Mouse (Mus musculus) cortical plate, adult 2 months (tissue): ENCODE results near the gene Bud13. TPM values are rescaled to one million over a fixed set of nuclear protein-coding genes. Genes with fewer than 3 reads are reported as not detected.

ENCODE experiments used
- H3K27ac ChIP-seq: fragments of 200-500 bp; 2 replicates; pipeline ENCODE4 v1.5.1; 2012; ENCODE audit warnings: low read length, control low read depth, inconsistent platforms; ENCODE audit not compliant: insufficient read depth
- H3K4me1 ChIP-seq: fragments of 200-500 bp; 2 replicates; pipeline ENCODE4 v1.6.1; 2011; ENCODE audit warnings: low read length; ENCODE audit not compliant: control insufficient read depth, insufficient read depth
- H3K4me3 ChIP-seq: fragments of 200-500 bp; 2 replicates; pipeline ENCODE4 v1.5.1; 2011; ENCODE audit warnings: mild to moderate bottlenecking, low read length, control low read depth; ENCODE audit not compliant: insufficient read depth
- CTCF ChIP-seq: fragments of 200-500 bp; IDR thresholded peaks from 2 replicates; pipeline ENCODE4 v1.5.1; 2011; ENCODE audit warnings: mild to moderate bottlenecking, control low read depth, low read length; ENCODE audit not compliant: insufficient read depth; ENCODE audit errors: extremely low read depth
- POLR2A ChIP-seq: fragments of 200-500 bp; IDR thresholded peaks from 2 replicates; pipeline ENCODE4 v1.6.1; 2011; ENCODE audit warnings: mild to moderate bottlenecking, low read length, control low read depth; ENCODE audit not compliant: insufficient read depth; ENCODE audit errors: extremely low read depth
- polyA plus RNA-seq: library from polyadenylated mRNA; depleted of rRNA; stranded (reverse); fragments of >200 nt; gene quantifications from 2 replicates; pipeline ENCODE4 v1.2.3, GENCODE M21; 2012

The Bud13 gene
- polyA plus RNA-seq, 1 experiment: 9.3 TPM

- Histone ChIP-seq H3K27ac (no peak overlapping the region), H3K4me3 (no peak overlapping the region), H3K4me1 (no peaks in the 10 kb centered on the region)
- TF ChIP-seq CTCF (no peak), POLR2A (no peak)
Observed at GRCm38 (mm10) chr9:46256658-46257385, 26.0 kb upstream of the Bud13 start.

GRCm38 (mm10) chr9:46257546-46257945 is 25.3 kb upstream of the Bud13 start:
- H3K4me1 ChIP-seq: no peaks in the 10 kb centered on the region
- no peak overlapping the region for H3K4me3 ChIP-seq
- no peak for TF ChIP-seq POLR2A
- TF ChIP-seq CTCF: no peak
- H3K27ac ChIP-seq: no peak overlapping the region

GRCm38 (mm10) chr9:46259111-46259510 is 23.7 kb upstream of the Bud13 start:
- Histone ChIP-seq H3K27ac (no peak overlapping the region), H3K4me3 (no peak overlapping the region)

GRCm38 (mm10) chr9:46261131-46261530 is 21.7 kb upstream of the Bud13 start:
- Histone ChIP-seq H3K27ac (no peak overlapping the region), H3K4me1 (no peaks in the 10 kb centered on the region), H3K4me3 (no peak overlapping the region)
- no peak for TF ChIP-seq POLR2A
- TF ChIP-seq CTCF: no peak

More at GRCm38 (mm10) chr9:46259111-46259510, 23.7 kb upstream of the Bud13 start:
- TF ChIP-seq POLR2A (no peak), CTCF (no peak)
- H3K4me1 ChIP-seq: no peaks in the 10 kb centered on the region

- H3K4me1 ChIP-seq: no peaks in the 10 kb centered on the region
- no peak within 1 kb of the TSS for H3K27ac ChIP-seq
- no peak within 1 kb of the TSS for H3K4me3 ChIP-seq
- TF ChIP-seq POLR2A (no peak), CTCF (no peak)
Observed at GRCm38 (mm10) chr9:46268343-46268873, 14.4 kb upstream of the Bud13 start, which contains the start of gene Apoa5. Gene Apoa5, plus strand, starts transcription at chr9:46268633.

GRCm38 (mm10) chr9:46269125-46269524 is 13.7 kb upstream of the Bud13 start:
- Histone ChIP-seq H3K4me1 (no peaks in the 10 kb centered on the region), H3K4me3 (no peak overlapping the region), H3K27ac (no peak overlapping the region)
- TF ChIP-seq CTCF (no peak), POLR2A (no peak)

- no peak overlapping the region for H3K27ac ChIP-seq
- TF ChIP-seq CTCF (no peak), POLR2A (no peak)
- H3K4me1 ChIP-seq: no peaks in the 10 kb centered on the region
- no peak overlapping the region for H3K4me3 ChIP-seq
Observed at GRCm38 (mm10) chr9:46270782-46271181, 12.0 kb upstream of the Bud13 start.

GRCm38 (mm10) chr9:46272070-46272469 is 10.7 kb upstream of the Bud13 start:
- no peak overlapping the region for H3K27ac ChIP-seq
- no peak overlapping the region; the same call in 1 of the 2 replicates for H3K4me3 ChIP-seq
- no peak for TF ChIP-seq CTCF
- no peaks in the 10 kb centered on the region for H3K4me1 ChIP-seq

GRCm38 (mm10) chr9:46272677-46273454 is 9.9 kb upstream of the Bud13 start, which contains the start of gene Zpr1:
Gene Zpr1, plus strand, starts transcription at chr9:46273064.
- Histone ChIP-seq H3K4me1 (no peaks in the 10 kb centered on the region), H3K4me3 (peak within 1 kb of the TSS; percentile 66), H3K27ac (0 out of 2 replicates have a peak within 1 kb of the TSS, but pooled peaks have one; percentile 1)
- TF ChIP-seq CTCF (no peak), POLR2A (no peak; the same call in none of the 2 replicates)
